Mouse (Mus musculus): ENCODE measurements at regions not wholly inside any gene's neighbourhood (a gene's known extent, or its start where the extent isn't known, plus 50 kb on each side); places are given as distances from the start of the nearest gene placed in this dataset.

- TF ChIP-seq CTCF (IDR thresholded peaks at IDR 0.05): no peak
- intact Hi-C loops (cut with DNase I): no loop called here
- DNase-seq (ENCODE audit: extremely low spot score in 1 of 2, low spot score in 2 of 2): peak; percentile 21 to 60
- peak overlapping the region; percentile 33 for H3K4me3 ChIP-seq
- peak overlapping the region; percentile 28; the same call in 1 of the 2 replicates for H3K27ac ChIP-seq
Measured at GRCm38 (mm10) chr11:55974224-55974875, 66.5 kb downstream of the Nmur2 start.

- intact Hi-C loops (cut with DNase I): no loop called here
Measured at GRCm38 (mm10) chr11:55966580-55966979, 74.2 kb downstream of the Nmur2 start.

GRCm38 (mm10) chr11:55958372-55958771 lies 82.4 kb downstream of the Nmur2 start:
- no peak for TF ChIP-seq CTCF (IDR thresholded peaks at IDR 0.05)
- Histone ChIP-seq H3K27ac (no peak overlapping the region), H3K4me3 (no peak overlapping the region)
- intact Hi-C loops (cut with DNase I): no loop called here
- peak in 1 of 2 experiments; percentile 34 for DNase-seq (ENCODE audit: extremely low spot score in 1 of 2, low spot score in 2 of 2)

More at GRCm38 (mm10) chr11:55966580-55966979, 74.2 kb downstream of the Nmur2 start:
- no peak for TF ChIP-seq CTCF (IDR thresholded peaks at IDR 0.05)
- H3K4me3 ChIP-seq: no peak overlapping the region
- H3K27ac ChIP-seq: no peak overlapping the region
- no peak for DNase-seq (ENCODE audit: extremely low spot score in 1 of 2, low spot score in 2 of 2)

GRCm38 (mm10) chr11:55957355-55957754 lies 83.5 kb downstream of the Nmur2 start:
- Histone ChIP-seq H3K4me3 (no peak overlapping the region), H3K27ac (no peak overlapping the region)
- no peak for DNase-seq (ENCODE audit: extremely low spot score in 1 of 2, low spot score in 2 of 2)
- intact Hi-C loops (cut with DNase I): no loop called here
- TF ChIP-seq CTCF (IDR thresholded peaks at IDR 0.05): no peak

- no peak overlapping the region for H3K4me3 ChIP-seq
- TF ChIP-seq CTCF (IDR thresholded peaks at IDR 0.05): no peak
Measured at GRCm38 (mm10) chr11:55953696-55954095, 87.1 kb downstream of the Nmur2 start.

GRCm38 (mm10) chr11:55949596-55949995 lies 91.2 kb downstream of the Nmur2 start:
- intact Hi-C loops (cut with DNase I): no loop called here
- no peak for DNase-seq (ENCODE audit: extremely low spot score in 1 of 2, low spot score in 2 of 2)
- Histone ChIP-seq H3K4me3 (no peak overlapping the region), H3K27ac (no peak overlapping the region)
- no peak for TF ChIP-seq CTCF (IDR thresholded peaks at IDR 0.05)

More at GRCm38 (mm10) chr11:55953696-55954095, 87.1 kb downstream of the Nmur2 start:
- intact Hi-C loops (cut with DNase I): no loop called here
- no peak for DNase-seq (ENCODE audit: extremely low spot score in 1 of 2, low spot score in 2 of 2)
- H3K27ac ChIP-seq: no peak overlapping the region

GRCm38 (mm10) chr11:55946629-55947240 lies 94.1 kb downstream of the Nmur2 start:
- no peak for TF ChIP-seq CTCF (IDR thresholded peaks at IDR 0.05)
- H3K4me3 ChIP-seq: no peak overlapping the region
- intact Hi-C loops (cut with DNase I): no loop called here
- no peak overlapping the region for H3K27ac ChIP-seq
- DNase-seq (ENCODE audit: extremely low spot score in 1 of 2, low spot score in 2 of 2): no peak

- DNase-seq (ENCODE audit: extremely low spot score in 1 of 2, low spot score in 2 of 2): no peak
- TF ChIP-seq CTCF (IDR thresholded peaks at IDR 0.05): no peak
- intact Hi-C loops (cut with DNase I): no loop called here
- no peak overlapping the region for H3K27ac ChIP-seq
- no peak overlapping the region for H3K4me3 ChIP-seq
Measured at GRCm38 (mm10) chr11:55946028-55946427, 94.8 kb downstream of the Nmur2 start.

GRCm38 (mm10) chr11:55939983-55940382 lies 100.8 kb downstream of the Nmur2 start:
- no peak for TF ChIP-seq CTCF (IDR thresholded peaks at IDR 0.05)
- intact Hi-C loops (cut with DNase I): no loop called here
- H3K27ac ChIP-seq: no peak overlapping the region
- DNase-seq (ENCODE audit: extremely low spot score in 1 of 2, low spot score in 2 of 2): no peak
- H3K4me3 ChIP-seq: no peak overlapping the region

- no peak for DNase-seq (ENCODE audit: extremely low spot score in 1 of 2, low spot score in 2 of 2)
- peak; percentile 33 for TF ChIP-seq CTCF (IDR thresholded peaks at IDR 0.05)
- Histone ChIP-seq H3K4me3 (no peak overlapping the region), H3K27ac (no peak overlapping the region)
- intact Hi-C loops (cut with DNase I): loop anchor here (2.0 kb wide), 1 partner anchor 408 kb away; no protein-coding TSS in a partner anchor
Measured at GRCm38 (mm10) chr11:55926366-55926765, 114.4 kb downstream of the Nmur2 start.

GRCm38 (mm10) chr11:55919066-55919465 lies 121.7 kb downstream of the Nmur2 start:
- no peak for TF ChIP-seq CTCF (IDR thresholded peaks at IDR 0.05)
- Histone ChIP-seq H3K27ac (no peak overlapping the region), H3K4me3 (no peak overlapping the region)
- DNase-seq (ENCODE audit: extremely low spot score in 1 of 2, low spot score in 2 of 2): no peak
- intact Hi-C loops (cut with DNase I): no loop called here

- no peak for DNase-seq (ENCODE audit: extremely low spot score in 1 of 2, low spot score in 2 of 2)
- no peak overlapping the region for H3K4me3 ChIP-seq
Measured at GRCm38 (mm10) chr11:55918411-55918810, 122.4 kb downstream of the Nmur2 start.

GRCm38 (mm10) chr11:55897506-55897905 lies 143.3 kb downstream of the Nmur2 start:
- intact Hi-C loops (cut with DNase I): no loop called here
- no peak overlapping the region for H3K4me3 ChIP-seq
- TF ChIP-seq CTCF (IDR thresholded peaks at IDR 0.05): no peak
- no peak for DNase-seq (ENCODE audit: extremely low spot score in 1 of 2, low spot score in 2 of 2)
- no peak overlapping the region for H3K27ac ChIP-seq

More at GRCm38 (mm10) chr11:55918411-55918810, 122.4 kb downstream of the Nmur2 start:
- intact Hi-C loops (cut with DNase I): no loop called here
- no peak for TF ChIP-seq CTCF (IDR thresholded peaks at IDR 0.05)
- H3K27ac ChIP-seq: no peak overlapping the region

Measured in left cerebral cortex, adult 2 months (tissue).